In the genomic region with DNA sequence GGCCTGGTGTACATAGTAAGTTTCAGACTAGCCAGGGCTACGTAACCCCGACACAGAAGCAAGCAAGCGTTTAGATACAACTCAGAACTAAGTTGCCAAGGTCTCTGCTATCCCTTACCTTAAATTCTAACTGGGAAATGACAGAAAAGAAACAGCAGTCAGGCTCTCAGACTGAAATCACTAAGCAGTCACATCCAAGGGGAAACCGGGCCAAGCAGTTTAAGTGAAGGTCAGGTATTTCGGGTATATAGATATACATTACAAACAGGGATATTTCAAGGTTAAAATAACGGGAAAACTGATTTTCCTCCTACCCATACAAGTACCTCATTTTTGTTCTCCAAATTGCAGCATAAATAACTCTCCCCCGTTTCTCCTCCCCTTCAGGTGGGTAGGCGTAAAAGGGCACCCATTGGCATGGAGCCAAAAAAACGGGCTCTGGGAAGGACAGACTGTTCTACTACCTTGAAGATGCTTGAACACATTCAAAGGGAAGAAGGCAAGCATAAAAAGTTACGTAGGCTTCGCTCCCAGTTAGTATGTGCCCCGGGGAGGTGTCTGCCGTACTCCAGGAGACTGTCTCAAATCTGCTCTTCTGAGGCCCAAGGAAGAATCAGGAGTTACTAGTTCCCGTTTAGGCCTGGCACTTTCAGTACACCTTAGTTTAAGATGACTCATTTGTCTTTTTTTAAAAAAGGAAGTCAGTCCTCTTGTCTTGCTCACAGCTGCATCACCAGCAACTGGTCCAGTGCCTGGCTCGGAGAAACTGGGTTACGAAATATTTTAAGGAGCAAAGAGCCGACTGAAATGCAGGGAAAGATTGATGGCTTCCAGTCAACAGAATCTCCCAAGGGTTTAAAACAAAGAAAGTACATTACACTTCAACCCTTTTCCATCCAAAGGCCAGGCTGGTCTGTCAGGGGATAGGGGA, we compare ENCODE assay signal across 8 mouse cellular contexts. TPM values are rescaled to one million over a fixed set of nuclear protein-coding genes. Genes with fewer than 3 reads are reported as not detected.
DNase-seq lines count a peak whose midpoint lies in the region; ATAC-seq lines count a peak whose summit lies in the region.

No protein-coding gene starts in this region.

- H3K4me2 ChIP-seq in embryonic facial prominence, embryonic 15.5 days (replicated peaks): peak overlapping the region; percentile 91
- peak overlapping the region; percentile 69 for H3K4me2 ChIP-seq in heart, embryonic 14.5 days (ENCODE audit: low read length)
- H3K4me2 ChIP-seq in kidney, embryonic 16.5 days (replicated peaks; ENCODE audit: low read depth, low read length): peak overlapping the region; percentile 82
- peak overlapping the region; percentile 93 for H3K4me2 ChIP-seq in liver, embryonic 16.5 days (ENCODE audit: low read depth, low read length)
- peak overlapping the region; percentile 84 for H3K4me2 ChIP-seq in neural tube, embryonic 14.5 days (ENCODE audit: low read depth, low read length)

- peak overlapping the region; percentile 98 for H3K4me3 ChIP-seq in embryonic facial prominence, embryonic 15.5 days (replicated peaks)
- H3K4me3 ChIP-seq in heart, embryonic 14.5 days (ENCODE audit: control insufficient read depth in 1 of 2, insufficient read depth in 1 of 2, low read depth in 1 of 2, low read length in 2 of 2): peak overlapping the region; percentile 51 to 71
- H3K4me3 ChIP-seq in kidney, embryonic 16.5 days (ENCODE audit: low read length): peak overlapping the region; percentile 92
- H3K4me3 ChIP-seq in liver, embryonic 16.5 days (ENCODE audit: low read depth, low read length): peak overlapping the region; percentile 85
- peak overlapping the region; percentile 98 for H3K4me3 ChIP-seq in neural tube, embryonic 14.5 days (ENCODE audit: low read depth, low read length)

- no peaks in the 10 kb centered on the region for H3K9me3 ChIP-seq in embryonic facial prominence, embryonic 15.5 days (replicated peaks)
- H3K9me3 ChIP-seq in heart, embryonic 14.5 days (ENCODE audit: control insufficient read depth, low read length): no peaks in the 10 kb centered on the region
- H3K9me3 ChIP-seq in kidney, embryonic 16.5 days (ENCODE audit: low read length): no peaks in the 10 kb centered on the region
- H3K9me3 ChIP-seq in liver, embryonic 16.5 days (replicated peaks; ENCODE audit: control insufficient read depth, low read length): no peaks in the 10 kb centered on the region
- H3K9me3 ChIP-seq in neural tube, embryonic 14.5 days (ENCODE audit: control insufficient read depth, low read length): no peaks in the 10 kb centered on the region

- 0 out of 2 replicates have a peak overlapping the region, but pooled peaks have one; percentile 69 for H3K27ac ChIP-seq in embryonic facial prominence, embryonic 15.5 days (replicated peaks)
- peak overlapping the region; percentile 65 to 78 for H3K27ac ChIP-seq in heart, embryonic 14.5 days (replicated peaks in 1 of 2; ENCODE audit: control insufficient read depth in 1 of 2, insufficient read depth in 1 of 2, low read depth in 2 of 2, low read length in 2 of 2)
- peak overlapping the region; percentile 84 for H3K27ac ChIP-seq in kidney, embryonic 16.5 days (ENCODE audit: low read length)
- H3K27ac ChIP-seq in liver, embryonic 16.5 days (ENCODE audit: low read length): peak overlapping the region; percentile 77
- peak overlapping the region; percentile 81 for H3K27ac ChIP-seq in neural tube, embryonic 14.5 days (ENCODE audit: low read depth, low read length)

- ATAC-seq in embryonic facial prominence, embryonic 15.5 days (ENCODE audit: insufficient number of reproducible peaks, low FRiP score, low TSS enrichment, low read depth): no peak
- ATAC-seq in heart, embryonic 14.5 days (ENCODE audit: insufficient number of reproducible peaks, insufficient read depth, low FRiP score, low read depth): no peak
- ATAC-seq in kidney, embryonic 16.5 days (ENCODE audit: low FRiP score, low TSS enrichment): no peak
- ATAC-seq in liver, embryonic 16.5 days (ENCODE audit: low read depth): no peak
- ATAC-seq in neural tube, embryonic 14.5 days (ENCODE audit: low read depth): no peak
- no peak for ATAC-seq in activated CD4-positive, CD25-positive, alpha-beta regulatory T cell, adult 4 months

- H3K9ac ChIP-seq in embryonic facial prominence, embryonic 15.5 days: no peak overlapping the region
- peak overlapping the region; percentile 82 for H3K9ac ChIP-seq in heart, embryonic 14.5 days (ENCODE audit: low read length)
- H3K9ac ChIP-seq in kidney, embryonic 16.5 days (replicated peaks; ENCODE audit: low read length): peak overlapping the region; percentile 82
- H3K9ac ChIP-seq in liver, embryonic 16.5 days (ENCODE audit: low read depth, low read length): peak overlapping the region; percentile 85
- peak overlapping the region; percentile 80 for H3K9ac ChIP-seq in neural tube, embryonic 14.5 days (replicated peaks; ENCODE audit: low read depth, low read length)

- DNase-seq in B cell, adult 2 months: peak; percentile 49 to 55
- peak; percentile 77 for DNase-seq in adrenal gland, adult 2 months

- peaks cover 14% of the 10 kb centered on the region for H3K4me1 ChIP-seq in embryonic facial prominence, embryonic 15.5 days
- peaks cover 0 to 27% of the 10 kb centered on the region in 2 experiments; a peak in 3 of 4 replicates for H3K4me1 ChIP-seq in heart, embryonic 14.5 days (ENCODE audit: control insufficient read depth in 2 of 2, insufficient read depth in 2 of 2, low read length in 2 of 2)
- H3K4me1 ChIP-seq in kidney, embryonic 16.5 days (ENCODE audit: insufficient read depth, low read length): peaks cover 34% of the 10 kb centered on the region
- H3K4me1 ChIP-seq in liver, embryonic 16.5 days (ENCODE audit: control insufficient read depth, low read depth, low read length): peaks cover 11% of the 10 kb centered on the region
- H3K4me1 ChIP-seq in neural tube, embryonic 14.5 days (ENCODE audit: control insufficient read depth, insufficient read depth, low read length): peaks cover 15% of the 10 kb centered on the region

- WGBS in embryonic facial prominence, embryonic 15.5 days: 53% methylated on average over 17 of the region's 17 CpGs
- 50% methylated on average over 17 of the region's 17 CpGs for WGBS in heart, embryonic 14.5 days
- WGBS in kidney, embryonic 16.5 days: 51% methylated on average over 17 of the region's 17 CpGs
- WGBS in liver, embryonic 16.5 days (ENCODE audit: insufficient replicate concordance): 54% methylated on average over 17 of the region's 17 CpGs
- WGBS in neural tube, embryonic 14.5 days: 67% methylated on average over 17 of the region's 17 CpGs

- H3K27me3 ChIP-seq in embryonic facial prominence, embryonic 15.5 days: no peaks in the 10 kb centered on the region
- H3K27me3 ChIP-seq in heart, embryonic 14.5 days (ENCODE audit: control insufficient read depth, insufficient read depth, low read length): no peaks in the 10 kb centered on the region
- H3K27me3 ChIP-seq in kidney, embryonic 16.5 days (ENCODE audit: insufficient read depth, low read length): no peaks in the 10 kb centered on the region
- H3K27me3 ChIP-seq in liver, embryonic 16.5 days (ENCODE audit: control insufficient read depth, insufficient read depth, low read depth, low read length): no peaks in the 10 kb centered on the region
- no peaks in the 10 kb centered on the region for H3K27me3 ChIP-seq in neural tube, embryonic 14.5 days (ENCODE audit: control insufficient read depth, insufficient read depth, low read length)

- H3K36me3 ChIP-seq in embryonic facial prominence, embryonic 15.5 days: no peaks in the 10 kb centered on the region
- H3K36me3 ChIP-seq in heart, embryonic 14.5 days (ENCODE audit: control insufficient read depth, insufficient read depth, low read length): no peaks in the 10 kb centered on the region
- no peaks in the 10 kb centered on the region for H3K36me3 ChIP-seq in kidney, embryonic 16.5 days (ENCODE audit: insufficient read depth, low read length)
- no peaks in the 10 kb centered on the region for H3K36me3 ChIP-seq in liver, embryonic 16.5 days (ENCODE audit: control insufficient read depth, insufficient read depth)
- H3K36me3 ChIP-seq in neural tube, embryonic 14.5 days (ENCODE audit: control insufficient read depth, insufficient read depth, low read length): no peaks in the 10 kb centered on the region

RNA-seq across cellular contexts. Expression of a gene that starts 1.4 kb away (rescaled TPM):
- 100 to 1,000 TPM; 131 to 140 TPM for total RNA-seq in adrenal gland, adult 2 months (2021)
- 105 and 111 TPM in 2 replicates for polyA plus RNA-seq in adrenal gland, adult 2 months (2012; rRNA removed)
- 137 and 145 TPM in 2 replicates for polyA plus RNA-seq in embryonic facial prominence, embryonic 15.5 days (2015; fragmentation: Nextera tagmentation; extraction: Ambion mirVana)
- polyA plus RNA-seq in heart, embryonic 14.5 days (2014; fragmentation: Nextera tagmentation; extraction: Ambion mirVana): 131 and 160 TPM in 2 replicates
- 286 and 293 TPM in 2 replicates for polyA plus RNA-seq in kidney, embryonic 16.5 days (2015; fragmentation: Nextera tagmentation; extraction: Ambion mirVana)
- 254 and 279 TPM in 2 replicates for polyA plus RNA-seq in liver, embryonic 16.5 days (2015; fragmentation: Nextera tagmentation; extraction: Ambion mirVana)
- 90.2 and 104 TPM in 2 replicates for polyA plus RNA-seq in neural tube, embryonic 14.5 days (2014; fragmentation: Nextera tagmentation; extraction: Ambion mirVana)
- 100 to 1,000 TPM in 1 of 2 experiments, 10 to 100 TPM in 1; 66.6 to 136 TPM for polyA plus RNA-seq in activated CD4-positive, CD25-positive, alpha-beta regulatory T cell, adult 4 months (2017; shearing (Covaris generic))

RNA-seq across cellular contexts. Expression of a gene that starts 33.6 kb away (rescaled TPM):
- 10 to 100 TPM; 16.8 to 20.8 TPM for total RNA-seq in adrenal gland, adult 2 months (2021)
- 26.7 and 34.1 TPM in 2 replicates for polyA plus RNA-seq in adrenal gland, adult 2 months (2012; rRNA removed)
- 13.8 and 17.2 TPM in 2 replicates for polyA plus RNA-seq in embryonic facial prominence, embryonic 15.5 days (2015; fragmentation: Nextera tagmentation; extraction: Ambion mirVana)
- 12.1 and 12.9 TPM in 2 replicates for polyA plus RNA-seq in heart, embryonic 14.5 days (2014; fragmentation: Nextera tagmentation; extraction: Ambion mirVana)
- polyA plus RNA-seq in kidney, embryonic 16.5 days (2015; fragmentation: Nextera tagmentation; extraction: Ambion mirVana): 19.2 and 19.7 TPM in 2 replicates
- 7.8 and 9.8 TPM in 2 replicates for polyA plus RNA-seq in liver, embryonic 16.5 days (2015; fragmentation: Nextera tagmentation; extraction: Ambion mirVana)
- polyA plus RNA-seq in neural tube, embryonic 14.5 days (2014; fragmentation: Nextera tagmentation; extraction: Ambion mirVana): 23.2 and 25.5 TPM in 2 replicates
- 1 to 10 TPM; 4.7 to 5.3 TPM for polyA plus RNA-seq in activated CD4-positive, CD25-positive, alpha-beta regulatory T cell, adult 4 months (2017; shearing (Covaris generic))
